Mouse (Mus musculus): Measurements from ENCODE around the gene Rgs6.

DNA sequence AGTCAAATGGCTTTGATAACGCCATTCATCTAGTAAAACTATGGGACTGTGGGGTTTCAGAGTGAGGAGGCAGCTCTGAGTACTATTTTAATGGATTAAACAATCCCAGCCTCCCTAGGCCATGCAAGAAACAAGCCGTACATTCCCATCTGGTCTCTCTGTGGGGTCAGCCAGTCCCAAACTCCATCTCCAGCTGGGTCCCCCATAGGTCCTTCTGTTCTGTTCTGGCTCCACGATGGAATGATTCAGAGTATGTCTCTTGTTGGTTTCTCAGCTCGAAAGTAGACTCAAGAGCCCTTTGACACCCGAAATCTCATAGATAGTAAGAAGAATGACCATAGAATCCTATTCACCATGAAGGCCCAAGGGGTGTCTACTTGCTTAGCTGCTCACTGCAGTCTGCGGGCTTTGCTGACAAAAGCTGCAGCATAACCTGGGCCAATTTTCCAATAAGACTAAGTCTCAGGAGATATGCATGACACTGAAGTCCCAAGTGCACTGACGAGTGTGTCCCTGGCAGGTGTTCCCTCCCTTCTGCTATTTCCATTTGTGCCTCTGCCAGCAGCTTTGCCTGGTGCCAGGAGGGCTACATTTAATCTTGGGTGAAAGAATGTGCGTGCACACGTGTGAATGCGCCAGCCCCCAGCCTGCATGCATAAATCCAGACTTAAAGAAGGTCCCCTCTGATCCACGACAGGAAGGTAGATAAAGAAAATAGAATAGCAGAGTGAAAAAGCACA is 522.0 kb downstream of the Rgs6 start:
- no peak for TF ChIP-seq CTCF (IDR thresholded peaks at IDR 0.05; ENCODE audit: low read depth)
- no peak for TF ChIP-seq EP300 (optimal IDR thresholded peaks at IDR 0.05)

Data from stomach, postnatal 0 days (tissue).